Mouse (Mus musculus): ENCODE data around the gene Auh.

Auh gene

GRCm38 (mm10) chr13:52875541-52876325 lies 53.7 kb downstream of the Auh start:
- no peak for DNase-seq

- no peak for DNase-seq
Measured at GRCm38 (mm10) chr13:52875089-52875488, 54.4 kb downstream of the Auh start.

- DNase-seq = no peak
Measured at GRCm38 (mm10) chr13:52874338-52874737, 55.1 kb downstream of the Auh start.

- DNase-seq = no peak
Measured at GRCm38 (mm10) chr13:52873923-52874322, 55.6 kb downstream of the Auh start.

GRCm38 (mm10) chr13:52866005-52866792 lies 63.3 kb downstream of the Auh start:
- no peak for DNase-seq

GRCm38 (mm10) chr13:52863436-52863835 lies 66.0 kb downstream of the Auh start:
- DNase-seq = no peak

- no peak for DNase-seq
Measured at GRCm38 (mm10) chr13:52860006-52860685, 69.3 kb downstream of the Auh start.

- DNase-seq = no peak
Measured at GRCm38 (mm10) chr13:52859065-52859820, 70.2 kb downstream of the Auh start.

GRCm38 (mm10) chr13:52858373-52858772 lies 71.1 kb downstream of the Auh start:
- DNase-seq = no peak

GRCm38 (mm10) chr13:52857781-52858180 lies 71.7 kb downstream of the Auh start:
- DNase-seq = no peak

- DNase-seq = no peak
Measured at GRCm38 (mm10) chr13:52853536-52853935, 75.9 kb downstream of the Auh start.

GRCm38 (mm10) chr13:52851886-52852285 lies 77.6 kb downstream of the Auh start:
- no peak for DNase-seq

GRCm38 (mm10) chr13:52850024-52850723 lies 79.3 kb downstream of the Auh start:
- no peak for DNase-seq

- DNase-seq = no peak
Measured at GRCm38 (mm10) chr13:52849394-52849801, 80.1 kb downstream of the Auh start.

GRCm38 (mm10) chr13:52847481-52847880 lies 82.0 kb downstream of the Auh start:
- no peak for DNase-seq

- DNase-seq = no peak
Measured at GRCm38 (mm10) chr13:52847071-52847470, 82.4 kb downstream of the Auh start.

GRCm38 (mm10) chr13:52845618-52846017 lies 83.9 kb downstream of the Auh start:
- no peak for DNase-seq

- DNase-seq = no peak
Measured at GRCm38 (mm10) chr13:52843536-52844178, 85.8 kb downstream of the Auh start.

- no peak for DNase-seq
Measured at GRCm38 (mm10) chr13:52836231-52836630, 93.2 kb downstream of the Auh start.

- DNase-seq = no peak
Measured at GRCm38 (mm10) chr13:52834591-52834990, 94.9 kb downstream of the Auh start.

GRCm38 (mm10) chr13:52833748-52834147 lies 95.7 kb downstream of the Auh start:
- DNase-seq = no peak

- DNase-seq = no peak
Measured at GRCm38 (mm10) chr13:52833220-52833619, 96.3 kb downstream of the Auh start.

Data from lung, postnatal 14 days (tissue).